Mouse (Mus musculus): ENCODE results near the gene Lrrc8e. TPM values are rescaled to one million over a fixed set of nuclear protein-coding genes. Genes with fewer than 3 reads are reported as not detected.

Gene Lrrc8e
- total RNA-seq (2021), result not detected
- long read RNA-seq, experiment 1, result 0 reads
- long read RNA-seq, experiment 2, partial matches to known transcripts, result 0 of 1 reads
- long read RNA-seq, experiment 2, other reads (novel, unspliced or antisense), result 1 of 1 reads

DNA sequence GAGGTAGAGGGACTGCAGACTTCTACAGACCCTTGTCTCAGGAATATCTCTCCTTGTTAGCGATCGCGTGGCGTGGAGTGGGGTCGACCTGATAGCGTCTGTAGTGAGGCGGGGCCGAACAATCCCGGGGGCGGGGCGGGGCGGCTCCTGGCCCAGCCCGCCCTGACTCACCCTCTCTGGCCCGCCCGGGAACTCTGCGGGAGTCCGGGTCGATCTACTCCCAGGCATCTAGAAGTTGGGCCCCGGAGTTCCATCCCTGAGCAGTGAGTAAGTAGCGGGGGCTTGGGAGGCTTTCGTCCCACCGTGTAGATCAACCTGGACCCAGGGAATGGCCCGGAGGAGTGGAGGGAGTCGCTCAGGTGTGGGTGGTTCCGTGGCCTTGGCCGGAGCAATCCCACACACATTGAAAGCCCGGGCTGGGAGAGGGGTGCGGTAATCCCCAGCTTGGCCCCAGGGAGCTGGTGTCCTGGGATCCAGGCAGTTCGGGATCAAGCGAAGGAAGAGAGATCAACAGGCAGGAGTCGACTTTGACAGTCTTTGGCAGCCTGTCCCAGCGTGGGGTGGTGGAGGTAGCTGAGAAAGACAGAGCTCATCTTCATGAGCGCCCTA lies at the start of gene Lrrc8e:
Gene Lrrc8e, plus strand, starts transcription at position 89 of the 609 bp plus-strand sequence.
- DNase-seq (ENCODE audit: low spot score in 2 of 2), result no peak
- no peak for TF ChIP-seq CTCF (conservative IDR thresholded peaks at IDR 0.05)
- no peak within 1 kb of the TSS for H3K4me3 ChIP-seq
- H3K27ac ChIP-seq, result no peak within 1 kb of the TSS

DNA sequence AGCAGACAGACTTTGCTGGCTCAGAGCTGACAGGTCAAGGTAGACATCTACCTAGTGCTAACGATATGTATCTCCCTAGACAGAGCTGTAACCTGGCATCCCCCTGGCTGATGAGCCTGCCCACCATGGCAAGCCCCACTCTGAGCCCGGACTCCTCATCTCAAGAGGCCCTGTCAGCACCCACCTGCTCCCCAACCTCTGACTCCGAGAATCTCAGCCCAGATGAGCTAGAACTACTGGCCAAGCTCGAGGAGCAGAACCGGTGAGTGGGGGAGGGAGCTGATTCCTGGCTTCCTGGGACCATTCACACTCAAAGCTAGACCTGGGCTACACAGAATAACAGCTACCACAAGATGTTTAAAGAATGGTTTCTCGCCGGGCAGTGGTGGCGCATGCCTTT lies 43.2 kb upstream of the Lrrc8e start:
- Histone ChIP-seq H3K27ac (no peak overlapping the region), H3K4me3 (no peak overlapping the region)
- no peak for DNase-seq (ENCODE audit: low spot score in 2 of 2)
- no peak for TF ChIP-seq CTCF (conservative IDR thresholded peaks at IDR 0.05)

DNA sequence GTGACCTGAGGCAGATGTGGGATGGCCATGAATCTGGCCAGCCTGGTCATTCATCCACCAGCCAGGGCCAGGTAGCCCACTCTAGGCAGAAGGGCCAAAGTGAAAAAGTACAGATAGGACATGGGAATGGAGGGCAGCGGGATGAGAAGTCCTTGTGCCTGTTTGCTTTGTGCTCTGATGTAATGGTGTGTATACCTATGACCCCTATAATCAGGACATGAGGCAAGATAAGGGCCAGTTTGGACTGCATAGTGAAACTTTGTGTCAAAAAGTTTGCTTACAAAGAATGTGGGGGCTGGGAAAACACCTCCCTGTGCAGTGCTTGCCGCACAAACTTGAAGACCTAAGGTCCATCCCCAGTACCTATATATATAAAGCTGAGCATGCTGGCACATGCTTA lies 40.5 kb upstream of the Lrrc8e start:
- no peak for TF ChIP-seq CTCF (conservative IDR thresholded peaks at IDR 0.05)
- no peak for DNase-seq (ENCODE audit: low spot score in 2 of 2)
- H3K27ac ChIP-seq, result no peak overlapping the region
- H3K4me3 ChIP-seq, result no peak overlapping the region

DNA sequence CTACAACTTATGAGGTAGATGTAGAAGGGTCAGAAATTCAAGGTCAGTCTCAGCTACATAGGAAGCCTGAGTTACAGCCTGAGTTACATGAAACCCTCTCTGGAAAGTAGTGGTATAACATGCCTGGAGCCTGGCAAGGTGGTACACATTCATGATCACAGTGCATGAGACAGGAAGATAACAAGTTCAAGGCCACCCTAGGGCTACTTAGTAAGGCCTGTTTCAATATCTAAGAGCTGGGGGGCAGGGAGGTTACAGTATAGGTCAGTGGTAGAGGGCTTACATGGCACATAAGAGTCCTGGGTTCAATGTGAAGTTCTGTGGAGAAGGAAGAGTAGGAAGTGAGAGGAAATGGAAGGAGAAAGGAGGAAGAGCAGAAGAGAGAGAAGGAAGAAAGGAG lies 38.0 kb upstream of the Lrrc8e start:
- Histone ChIP-seq H3K4me3 (no peak overlapping the region), H3K27ac (peak overlapping the region; percentile 61)
- DNase-seq (ENCODE audit: low spot score in 2 of 2), result no peak
- no peak for TF ChIP-seq CTCF (conservative IDR thresholded peaks at IDR 0.05)

DNA sequence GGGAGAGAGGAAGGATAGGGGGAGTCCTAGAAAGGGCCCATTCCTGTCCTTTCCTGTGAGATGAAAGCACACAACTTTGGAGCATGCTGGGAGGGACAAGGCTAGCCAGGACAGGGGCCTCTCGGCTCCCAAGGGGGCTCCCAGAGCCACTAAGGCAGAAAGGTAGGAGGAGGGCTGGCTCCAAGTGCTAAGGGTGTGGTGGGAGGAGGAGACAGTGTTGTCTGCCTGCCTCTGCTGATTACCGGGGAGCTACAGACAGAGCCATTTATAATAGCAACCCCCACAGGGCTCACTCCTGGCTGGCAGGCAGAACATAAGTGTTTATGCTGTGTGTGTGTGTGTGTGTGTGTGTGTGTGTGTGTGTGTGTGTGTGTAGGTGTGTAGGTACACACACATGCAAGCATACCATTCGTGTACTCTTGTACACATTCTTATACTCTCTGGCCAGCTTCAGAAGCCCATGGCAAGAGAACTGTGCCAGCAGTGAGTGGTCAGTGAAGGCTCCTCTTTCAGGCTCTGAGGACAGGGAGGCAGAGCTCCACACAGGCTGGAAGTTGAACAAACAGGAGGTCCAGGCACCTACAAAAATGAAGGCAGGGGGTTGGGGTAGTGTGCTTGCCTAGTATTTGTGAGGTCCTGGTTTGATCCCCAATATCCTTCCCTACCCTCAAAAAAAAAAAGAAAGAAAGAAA lies 37.5 kb upstream of the Lrrc8e start:
- DNase-seq (ENCODE audit: low spot score in 2 of 2), result no peak
- Histone ChIP-seq H3K27ac (peak overlapping the region; percentile 61), H3K4me3 (no peak overlapping the region)
- TF ChIP-seq CTCF (conservative IDR thresholded peaks at IDR 0.05), result no peak

DNA sequence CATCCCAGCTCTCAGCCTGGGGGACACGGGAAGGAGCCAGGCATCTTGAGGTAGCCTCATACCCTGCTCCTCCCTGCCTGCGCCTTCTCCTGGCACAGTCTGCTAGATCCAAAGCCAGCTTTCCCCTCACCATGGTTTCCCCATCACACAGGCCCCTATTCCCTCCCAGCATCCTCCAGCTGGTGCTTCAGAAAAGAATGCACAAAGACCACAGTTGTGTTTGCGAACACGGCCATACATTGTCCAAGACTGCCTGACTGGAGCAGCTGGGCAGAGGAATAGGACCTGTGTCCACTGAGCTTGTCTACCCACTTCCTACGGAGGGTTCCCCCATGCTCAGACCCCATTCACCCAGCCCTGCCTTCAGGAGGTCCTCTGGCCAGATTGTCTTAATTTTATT lies 34.3 kb upstream of the Lrrc8e start:
- H3K27ac ChIP-seq, result peak overlapping the region; percentile 87
- no peak overlapping the region for H3K4me3 ChIP-seq
- no peak for TF ChIP-seq CTCF (conservative IDR thresholded peaks at IDR 0.05)
- DNase-seq (ENCODE audit: low spot score in 2 of 2), result peak; percentile 50 to 67

DNA sequence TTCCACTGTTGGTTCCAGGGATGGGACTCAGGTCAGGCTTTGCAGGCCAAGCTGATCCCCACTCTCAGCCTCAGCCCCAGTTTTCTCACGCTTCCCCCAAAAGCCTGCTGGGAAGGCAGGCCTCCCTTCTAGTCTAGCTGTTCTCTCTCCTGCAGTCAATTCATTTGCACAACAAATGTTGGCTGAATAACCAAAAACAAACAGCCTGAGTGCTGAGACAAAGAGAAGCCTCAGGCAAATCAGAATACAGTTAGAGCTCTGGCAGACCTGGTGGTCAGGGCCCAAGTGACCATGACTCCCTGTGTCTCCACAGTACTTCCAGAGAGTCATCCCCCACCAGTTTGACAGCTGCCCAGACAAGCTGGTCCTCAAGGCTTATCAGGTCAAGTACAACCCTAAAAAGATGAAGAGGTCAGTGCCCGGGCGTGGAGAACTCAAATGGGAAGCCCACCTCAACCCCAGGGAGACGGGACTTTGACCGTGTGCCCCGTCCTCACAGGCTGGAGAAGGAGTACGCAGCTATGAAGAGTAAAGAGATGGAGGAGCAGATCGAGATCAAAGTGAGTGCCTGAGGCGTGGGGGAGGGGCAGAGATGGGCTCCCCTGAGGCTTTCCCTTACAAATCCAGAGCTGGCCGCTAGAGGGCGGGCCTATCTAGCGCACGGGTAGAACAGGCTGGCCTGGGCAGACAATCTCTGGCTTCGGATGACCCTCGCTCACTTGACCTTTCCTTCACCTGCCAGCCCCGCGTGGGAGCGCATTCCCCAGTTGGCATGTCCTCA lies 33.6 kb upstream of the Lrrc8e start:
- Histone ChIP-seq H3K4me3 (no peak overlapping the region), H3K27ac (peak overlapping the region; percentile 87)
- peak; percentile 97 for TF ChIP-seq CTCF (conservative IDR thresholded peaks at IDR 0.05)
- peak; percentile 85 to 95 for DNase-seq (ENCODE audit: low spot score in 2 of 2)

DNA sequence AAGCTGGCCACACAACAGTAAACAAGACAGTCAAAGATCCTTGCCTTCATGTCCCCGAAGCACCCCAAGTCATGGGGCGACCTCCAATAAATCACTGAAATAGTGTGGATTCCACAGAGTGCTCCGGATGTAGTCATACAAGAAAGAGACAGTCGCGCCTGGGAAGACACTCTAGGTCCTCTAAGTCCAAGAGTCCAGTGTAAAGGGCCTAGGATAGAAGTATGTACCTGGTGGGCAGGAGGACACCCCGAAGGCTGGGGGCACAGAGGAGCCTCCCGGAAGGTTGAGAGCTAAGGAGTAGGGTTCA lies 33.1 kb upstream of the Lrrc8e start:
- no peak for DNase-seq (ENCODE audit: low spot score in 2 of 2)
- Histone ChIP-seq H3K4me3 (no peak overlapping the region), H3K27ac (peak overlapping the region; percentile 87)
- no peak for TF ChIP-seq CTCF (conservative IDR thresholded peaks at IDR 0.05)

DNA sequence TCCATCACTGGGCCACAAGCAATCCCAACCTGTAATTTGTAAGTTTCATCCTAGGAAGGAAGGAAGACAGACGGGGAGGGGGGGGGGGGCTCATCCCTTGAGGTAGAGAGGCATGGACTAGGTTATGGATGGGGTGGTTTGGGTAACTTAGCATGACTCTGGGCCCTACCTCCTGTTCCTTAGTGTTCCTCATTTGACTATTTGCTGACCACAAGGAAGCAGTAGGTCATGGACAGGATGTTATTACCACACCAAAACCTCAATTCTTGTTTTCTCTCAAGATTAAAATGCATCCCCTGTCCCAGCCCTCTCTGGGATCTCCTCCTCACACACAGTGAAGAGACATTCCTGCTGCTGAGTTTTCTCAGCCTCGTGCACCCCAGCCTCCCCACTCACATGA lies 25.3 kb upstream of the Lrrc8e start:
- no peak for TF ChIP-seq CTCF (conservative IDR thresholded peaks at IDR 0.05)
- Histone ChIP-seq H3K27ac (no peak overlapping the region), H3K4me3 (no peak overlapping the region)
- no peak for DNase-seq (ENCODE audit: low spot score in 2 of 2)

DNA sequence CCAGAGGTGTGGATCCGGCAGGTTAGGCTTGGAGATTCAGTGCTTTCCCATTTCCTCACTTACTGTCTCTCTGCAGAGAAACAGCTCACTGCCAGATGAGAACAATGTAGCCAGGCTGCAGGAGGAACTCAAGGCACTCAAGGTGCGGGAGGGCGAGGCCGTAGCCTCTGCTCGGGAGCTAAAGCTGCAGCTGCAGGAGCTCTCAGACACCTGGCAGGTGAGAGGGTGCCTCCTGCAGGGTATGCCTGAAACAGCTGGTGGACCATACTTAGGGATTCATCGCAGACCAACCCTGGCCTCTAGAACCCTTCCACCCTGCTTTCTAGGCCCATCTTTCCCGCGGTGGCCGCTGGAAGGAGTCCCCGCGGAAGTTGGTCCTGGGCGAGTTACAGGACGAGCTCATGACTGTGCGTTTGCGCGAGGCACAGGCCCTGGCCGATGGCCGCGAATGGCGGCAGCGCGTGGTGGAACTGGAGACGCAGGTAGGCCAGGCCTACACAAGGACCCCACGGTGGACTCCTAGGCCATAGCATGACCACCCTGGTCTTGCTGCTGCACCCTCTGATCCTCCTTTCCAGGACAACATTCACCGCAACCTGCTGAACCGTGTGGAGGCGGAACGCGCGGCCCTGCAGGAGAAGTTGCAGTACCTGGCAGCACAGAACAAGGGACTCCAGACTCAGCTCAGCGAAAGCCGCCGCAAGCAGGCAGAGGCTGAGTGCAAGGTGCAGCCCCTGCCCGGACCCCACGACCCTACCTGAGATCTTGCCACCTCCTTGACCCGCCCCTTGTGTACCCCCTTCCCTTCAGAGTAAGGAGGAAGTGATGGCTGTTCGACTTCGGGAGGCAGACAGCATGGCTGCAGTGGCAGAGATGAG lies 21.1 kb upstream of the Lrrc8e start:
- no peak for TF ChIP-seq CTCF (conservative IDR thresholded peaks at IDR 0.05)
- peak overlapping the region; percentile 72; the same call in 1 of the 2 replicates for H3K27ac ChIP-seq
- DNase-seq (ENCODE audit: low spot score in 2 of 2), result no peak
- no peak overlapping the region for H3K4me3 ChIP-seq

DNA sequence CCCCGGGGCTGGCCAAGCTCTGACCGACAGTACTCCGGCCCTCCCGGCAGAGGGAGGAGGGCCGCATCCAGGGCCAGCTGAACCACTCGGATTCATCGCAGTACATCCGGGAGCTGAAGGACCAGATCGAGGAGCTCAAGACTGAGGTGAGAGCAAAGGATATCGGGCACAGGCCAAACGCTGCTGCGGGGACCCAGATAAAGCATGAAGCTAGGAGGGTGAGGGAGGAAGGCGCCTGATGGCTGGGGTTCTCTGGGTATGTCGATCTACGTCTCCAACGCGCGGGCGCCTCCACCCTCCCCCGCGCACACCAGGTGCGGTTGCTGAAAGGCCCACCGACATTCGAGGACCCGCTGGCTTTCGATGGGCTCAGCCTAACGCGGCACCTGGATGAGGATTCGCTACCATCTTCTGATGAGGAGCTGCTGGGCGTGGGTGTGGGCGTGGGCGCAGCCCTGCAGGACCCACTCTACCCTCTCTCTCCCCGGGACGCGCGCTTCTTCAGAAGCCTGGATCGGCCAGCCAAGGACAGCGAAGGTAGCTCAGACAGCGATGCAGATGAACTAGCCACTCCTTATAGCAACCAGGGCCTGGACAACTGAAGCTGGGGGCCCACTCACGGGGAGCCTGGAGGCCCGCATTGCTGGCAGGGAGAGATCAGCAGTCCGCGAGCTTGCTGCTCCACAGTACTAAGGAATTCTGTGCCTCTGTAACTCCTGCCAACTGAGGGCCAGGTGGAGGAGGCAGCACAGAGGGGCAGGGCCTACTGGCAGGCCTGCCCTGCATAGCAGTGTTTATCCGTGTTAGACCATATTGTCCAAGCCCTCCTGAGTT lies 20.2 kb upstream of the Lrrc8e start:
- peak overlapping the region; percentile 72 for H3K27ac ChIP-seq
- DNase-seq (ENCODE audit: low spot score in 2 of 2), result no peak
- H3K4me3 ChIP-seq, result no peak overlapping the region
- TF ChIP-seq CTCF (conservative IDR thresholded peaks at IDR 0.05), result no peak

DNA sequence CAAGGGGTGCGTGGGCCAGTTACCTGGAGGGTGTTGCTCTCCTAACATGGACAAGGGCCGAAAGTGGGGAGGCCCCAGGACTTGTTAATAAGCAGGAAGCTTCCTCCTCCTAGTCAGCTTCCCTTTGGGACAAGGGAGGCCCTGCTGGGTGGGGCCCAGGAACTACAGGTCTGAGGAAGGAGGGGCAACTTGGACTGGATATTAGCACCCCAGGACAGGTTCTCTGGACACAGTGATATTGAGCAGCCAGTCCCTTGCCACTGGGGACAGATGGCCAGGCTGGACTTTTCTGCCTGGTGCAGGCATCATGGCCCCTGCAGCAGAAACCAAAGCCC lies 19.6 kb upstream of the Lrrc8e start:
- DNase-seq (ENCODE audit: low spot score in 2 of 2), result no peak
- Histone ChIP-seq H3K4me3 (no peak overlapping the region), H3K27ac (peak overlapping the region; percentile 72)
- TF ChIP-seq CTCF (conservative IDR thresholded peaks at IDR 0.05), result no peak

Data from layer of hippocampus, adult 2 months (tissue).